Mouse (Mus musculus) kidney, adult 2 months (tissue): ENCODE data around the gene Msn. TPM values are rescaled to one million over a fixed set of nuclear protein-coding genes. Genes with fewer than 3 reads are reported as not detected.

ENCODE experiments used
- DNase-seq: peaks from one replicate; pipeline ENCODE4 v3.0.0; 2021
- H3K27ac ChIP-seq: fragments of 200-500 bp; 2 replicates; pipeline ENCODE4 v1.5.1; 2012; ENCODE audit warnings: low read depth, low read length, control low read depth, inconsistent platforms; ENCODE audit not compliant: insufficient read depth
- H3K27me3 ChIP-seq: fragments of 200-500 bp; replicated peaks from 2 replicates; pipeline ENCODE4 v1.6.1; 2012; ENCODE audit warnings: mild to moderate bottlenecking, moderate library complexity, low read length, inconsistent platforms; ENCODE audit not compliant: control insufficient read depth, insufficient read depth
- H3K36me3 ChIP-seq: fragments of 200-500 bp; 2 replicates; pipeline ENCODE4 v1.6.1; 2012; ENCODE audit warnings: mild to moderate bottlenecking, moderate library complexity, low read length, inconsistent platforms; ENCODE audit not compliant: control insufficient read depth, insufficient read depth
- H3K4me1 ChIP-seq: fragments of 200-500 bp; 2 replicates; pipeline ENCODE4 v1.6.1; 2011; ENCODE audit warnings: low read length; ENCODE audit not compliant: control insufficient read depth, insufficient read depth
- H3K4me3 ChIP-seq: fragments of 200-500 bp; 2 replicates; pipeline ENCODE4 v1.5.1; 2011; ENCODE audit warnings: mild to moderate bottlenecking, low read depth, low read length, control low read depth; ENCODE audit not compliant: insufficient read depth
- CTCF ChIP-seq: fragments of 200-500 bp; conservative IDR thresholded peaks from 2 replicates; pipeline ENCODE4 v1.5.1; 2011; ENCODE audit warnings: low read depth, mild to moderate bottlenecking, control low read depth, low read length, moderate library complexity, mixed read lengths; ENCODE audit not compliant: insufficient read depth, insufficient read length
- POLR2A ChIP-seq: fragments of 200-500 bp; IDR thresholded peaks from one replicate; pipeline ENCODE4 v1.6.1; 2011; ENCODE audit warnings: low read depth, low read length, control low read depth
- WGBS: fragments of 180-500 bp; shearing (Covaris S2); methylation state at CpG from one replicate; pipeline ENCODE4 v1.1.7; 2018; 5-methylcytosine and 5-hydroxymethylcytosine counted together
- polyA plus RNA-seq: library from polyadenylated mRNA; depleted of rRNA; stranded (reverse); fragments of >200 nt; gene quantifications from 2 replicates; pipeline ENCODE4 v1.2.3, GENCODE M21; 2012

Msn gene
- polyA plus RNA-seq, 1 experiment: 101 TPM

- TF ChIP-seq POLR2A (no peak), CTCF (no peak)
- peak; percentile 76 for DNase-seq
Measured at GRCm38 (mm10) chrX:96107427-96108291, 11.8 kb downstream of the Msn start.

DNA sequence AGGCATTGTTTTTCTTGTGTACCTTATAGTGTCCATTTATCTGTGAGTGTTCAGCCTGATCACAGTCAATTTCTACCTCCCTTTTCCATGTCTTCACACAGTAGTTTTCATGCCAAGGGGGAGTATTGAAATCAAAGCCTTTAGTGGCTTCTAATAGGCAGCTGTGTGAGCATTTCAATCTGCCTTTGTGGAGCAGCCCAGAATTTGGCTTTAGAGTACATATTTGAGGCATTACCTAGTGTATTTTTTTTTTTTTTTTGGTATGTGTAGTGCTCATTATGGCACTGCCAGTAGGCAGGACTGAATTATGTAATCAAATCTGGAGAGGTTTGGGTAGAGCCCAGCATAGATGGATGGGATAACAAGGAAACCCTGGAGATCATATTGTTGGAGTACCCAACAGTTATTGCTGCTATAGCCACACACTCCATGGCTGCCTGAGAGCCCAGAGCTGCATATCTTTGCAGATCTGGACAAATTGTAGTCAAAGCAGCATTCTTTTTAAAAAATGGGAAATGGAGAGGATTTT lies 17.3 kb downstream of the Msn start:
- TF ChIP-seq CTCF (no peak), POLR2A (no peak)
- Histone ChIP-seq H3K36me3 (no peaks in the 10 kb centered on the region; the same call in 1 of the 2 replicates), H3K27ac (no peak overlapping the region), H3K4me3 (no peak overlapping the region), H3K4me1 (no peaks in the 10 kb centered on the region), H3K27me3 (no peaks in the 10 kb centered on the region)
- DNase-seq: no peak

More at GRCm38 (mm10) chrX:96107427-96108291, 11.8 kb downstream of the Msn start:
- WGBS: 17% methylated on average over 3 of the region's 3 CpGs
- Histone ChIP-seq H3K4me1 (no peaks in the 10 kb centered on the region), H3K4me3 (no peak overlapping the region), H3K36me3 (no peaks in the 10 kb centered on the region), H3K27ac (no peak overlapping the region), H3K27me3 (no peaks in the 10 kb centered on the region)

- H3K27me3 ChIP-seq: no peaks in the 10 kb centered on the region
- H3K4me3 ChIP-seq: no peak overlapping the region
- no peak for DNase-seq
- H3K27ac ChIP-seq: no peak overlapping the region
- no peak for TF ChIP-seq POLR2A
- no peaks in the 10 kb centered on the region for H3K4me1 ChIP-seq
- no peaks in the 10 kb centered on the region; the same call in 1 of the 2 replicates for H3K36me3 ChIP-seq
Measured at GRCm38 (mm10) chrX:96115501-96115900, 19.7 kb downstream of the Msn start.

DNA sequence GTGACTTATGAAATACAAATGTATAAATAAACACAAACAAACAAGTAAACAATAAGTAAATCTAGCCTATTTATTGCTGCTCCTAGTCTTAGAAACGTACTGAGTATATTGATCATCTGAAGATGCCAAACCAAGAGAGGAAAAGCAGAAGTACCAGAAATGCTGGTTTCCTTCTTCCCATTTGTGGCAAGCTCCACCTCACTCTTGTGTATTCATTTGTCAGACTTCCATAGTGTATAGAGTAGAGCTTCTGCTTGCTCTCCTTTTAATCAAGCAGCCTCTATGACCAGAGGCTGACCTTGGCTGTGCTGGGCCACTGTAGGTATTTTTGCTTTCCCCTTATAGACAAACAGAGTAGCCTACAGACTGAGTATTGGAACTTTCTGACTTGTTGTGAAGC lies 21.5 kb downstream of the Msn start:
- H3K27ac ChIP-seq: no peak overlapping the region
- TF ChIP-seq CTCF (no peak), POLR2A (no peak)
- H3K4me1 ChIP-seq: no peaks in the 10 kb centered on the region
- 73% methylated on average over 1 of the region's 1 CpGs for WGBS
- no peaks in the 10 kb centered on the region for H3K27me3 ChIP-seq
- no peak for DNase-seq
- H3K4me3 ChIP-seq: no peak overlapping the region
- no peaks in the 10 kb centered on the region; the same call in 1 of the 2 replicates for H3K36me3 ChIP-seq

- H3K27me3 ChIP-seq: no peaks in the 10 kb centered on the region
- 56% methylated on average over 2 of the region's 2 CpGs for WGBS
- no peak overlapping the region for H3K4me3 ChIP-seq
- no peak for DNase-seq
- H3K36me3 ChIP-seq: no peaks in the 10 kb centered on the region; the same call in 1 of the 2 replicates
- H3K4me1 ChIP-seq: no peaks in the 10 kb centered on the region; the same call in 1 of the 2 replicates
- no peak overlapping the region for H3K27ac ChIP-seq
- no peak for TF ChIP-seq CTCF
- no peak for TF ChIP-seq POLR2A
Measured at GRCm38 (mm10) chrX:96119997-96120396, 24.2 kb downstream of the Msn start.

DNA sequence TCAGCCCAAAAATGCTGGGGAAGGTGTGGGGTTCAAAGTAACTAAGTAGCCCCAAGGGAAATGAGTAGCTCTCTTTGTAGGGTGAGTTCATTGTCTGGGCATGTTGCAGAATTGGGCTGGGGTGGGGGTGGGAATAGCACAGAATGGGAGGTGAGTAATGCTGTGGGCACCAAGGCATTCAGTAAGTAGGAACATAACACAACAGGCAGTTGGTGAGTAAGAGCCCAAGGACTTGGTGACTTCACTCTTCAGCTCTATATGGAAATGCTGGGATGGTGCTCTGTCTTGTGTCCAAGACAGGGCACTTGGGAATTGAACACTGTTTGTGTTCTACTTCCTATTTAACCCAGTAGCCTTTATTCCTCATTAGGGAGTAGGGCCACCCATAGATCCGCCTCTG lies 26.1 kb downstream of the Msn start:
- no peak for DNase-seq
- H3K27ac ChIP-seq: no peak overlapping the region; the same call in 1 of the 2 replicates
- 84% methylated on average over 1 of the region's 1 CpGs for WGBS
- H3K4me3 ChIP-seq: no peak overlapping the region
- H3K36me3 ChIP-seq: no peaks in the 10 kb centered on the region
- TF ChIP-seq POLR2A: no peak
- no peak for TF ChIP-seq CTCF
- H3K4me1 ChIP-seq: no peaks in the 10 kb centered on the region; the same call in 1 of the 2 replicates
- H3K27me3 ChIP-seq: no peaks in the 10 kb centered on the region

- no peak overlapping the region for H3K27ac ChIP-seq
- TF ChIP-seq CTCF: no peak
- no peak for TF ChIP-seq POLR2A
- WGBS: 56% methylated on average over 3 of the region's 3 CpGs
- no peaks in the 10 kb centered on the region for H3K36me3 ChIP-seq
- H3K4me3 ChIP-seq: no peak overlapping the region
- no peaks in the 10 kb centered on the region for H3K27me3 ChIP-seq
- peaks cover 2% of the 10 kb centered on the region; the same call in 1 of the 2 replicates for H3K4me1 ChIP-seq
- no peak for DNase-seq
Measured at GRCm38 (mm10) chrX:96126803-96127202, 31.0 kb downstream of the Msn start.
